In genomic region chr5:66697119-66697518, GRCm38 (mm10) we compare ENCODE assay signal across 9 mouse cellular contexts. TPM values are rescaled to one million over a fixed set of nuclear protein-coding genes. Genes with fewer than 3 reads are reported as not detected.
A peak's percentile ranks its signal among the peaks of the same experiment; 100 is the strongest.
DNase-seq lines count a peak whose midpoint lies in the region; ATAC-seq and TF ChIP-seq lines count a peak whose summit lies in the region.
"Had no signal": no experiment of that assay in that cellular context is flagged by ENCODE, and none has a peak within 500 bp of the region (broad histone marks: within the 10 kb centered on the region; RNA-seq: fewer than 3 reads in every experiment).

No protein-coding gene starts in this region.

- no peaks in the 10 kb centered on the region for H3K9me3 ChIP-seq in intestine, postnatal 0 days (ENCODE audit: control insufficient read depth)
- no peaks in the 10 kb centered on the region for H3K9me3 ChIP-seq in intestine, embryonic 16.5 days (ENCODE audit: control insufficient read depth, low read length)
- H3K9me3 ChIP-seq in embryonic facial prominence, embryonic 11.5 days (replicated peaks; ENCODE audit: control insufficient read depth, low read length), result no peaks in the 10 kb centered on the region
- H3K9me3 ChIP-seq: limb, embryonic 15.5 days had no signal

- no peak overlapping the region for H3K4me3 ChIP-seq in intestine, postnatal 0 days (ENCODE audit: low read depth, low read length)
- no peak overlapping the region for H3K4me3 ChIP-seq in intestine, embryonic 16.5 days (ENCODE audit: low read length)
- no peak overlapping the region for H3K4me3 ChIP-seq in embryonic facial prominence, embryonic 11.5 days (ENCODE audit: low read depth, low read length)
- H3K4me3 ChIP-seq: limb, embryonic 15.5 days had no signal

- no peaks in the 10 kb centered on the region for H3K27me3 ChIP-seq in intestine, postnatal 0 days (replicated peaks; ENCODE audit: control insufficient read depth, insufficient read depth, low read length)
- no peaks in the 10 kb centered on the region for H3K27me3 ChIP-seq in intestine, embryonic 16.5 days (replicated peaks; ENCODE audit: control insufficient read depth, insufficient read depth, low read length)
- H3K27me3 ChIP-seq in embryonic facial prominence, embryonic 11.5 days (ENCODE audit: control insufficient read depth, insufficient read depth, low read length), result no peaks in the 10 kb centered on the region
- H3K27me3 ChIP-seq: limb, embryonic 15.5 days had no signal

- peak; percentile 87 for TF ChIP-seq CTCF in intestine, postnatal 0 days (IDR thresholded peaks at IDR 0.05; ENCODE audit: low read depth)

- no peak for ATAC-seq in intestine, postnatal 0 days
- ATAC-seq in intestine, embryonic 16.5 days, result no peak
- no peak for ATAC-seq in embryonic facial prominence, embryonic 11.5 days (replicated peaks; ENCODE audit: insufficient number of reproducible peaks, low FRiP score, low TSS enrichment, low read depth)

- DNase-seq in CD8-positive naive resting alpha-beta T cell, adult 2 months (ENCODE audit: low read depth in 2 of 2, low spot score in 2 of 2), result peak; percentile 9 to 19
- peak; percentile 64 for DNase-seq in adrenal gland, postnatal 14 days
- DNase-seq in embryonic facial prominence, embryonic 11.5 days (ENCODE audit: low spot score), result peak; percentile 90
- DNase-seq in left cerebral cortex, postnatal 4 days, result peak; percentile 42
- peak; percentile 59 for DNase-seq in retina, adult 2 months (ENCODE audit: low read depth, low spot score)
- DNase-seq in spleen, adult 12 weeks (ENCODE audit: low spot score), result no peak

- no peaks in the 10 kb centered on the region for H3K36me3 ChIP-seq in intestine, postnatal 0 days (ENCODE audit: control insufficient read depth, insufficient read depth)
- no peaks in the 10 kb centered on the region for H3K36me3 ChIP-seq in intestine, embryonic 16.5 days (ENCODE audit: control insufficient read depth, insufficient read depth, low read length)
- no peaks in the 10 kb centered on the region for H3K36me3 ChIP-seq in embryonic facial prominence, embryonic 11.5 days (replicated peaks; ENCODE audit: control insufficient read depth, insufficient read depth, low read depth, low read length)
- H3K36me3 ChIP-seq: limb, embryonic 15.5 days had no signal

- H3K4me2 ChIP-seq in intestine, postnatal 0 days (replicated peaks; ENCODE audit: low read depth), result no peak overlapping the region
- H3K4me2 ChIP-seq in intestine, embryonic 16.5 days (ENCODE audit: low read depth, low read length), result no peak overlapping the region
- no peak overlapping the region for H3K4me2 ChIP-seq in embryonic facial prominence, embryonic 11.5 days (ENCODE audit: low read depth, low read length)
- H3K4me2 ChIP-seq: limb, embryonic 15.5 days had no signal

- H3K27ac ChIP-seq in intestine, postnatal 0 days (ENCODE audit: low read depth, low read length), result no peak overlapping the region
- no peak overlapping the region for H3K27ac ChIP-seq in intestine, embryonic 16.5 days (ENCODE audit: low read length)
- no peak overlapping the region for H3K27ac ChIP-seq in embryonic facial prominence, embryonic 11.5 days (replicated peaks; ENCODE audit: low read depth, low read length)
- H3K27ac ChIP-seq: limb, embryonic 15.5 days had no signal

- H3K9ac ChIP-seq in intestine, postnatal 0 days (ENCODE audit: low read depth, low read length), result no peak overlapping the region
- no peak overlapping the region for H3K9ac ChIP-seq in intestine, embryonic 16.5 days (ENCODE audit: low read depth, low read length)
- H3K9ac ChIP-seq in embryonic facial prominence, embryonic 11.5 days (replicated peaks; ENCODE audit: low read length), result no peak overlapping the region
- H3K9ac ChIP-seq: limb, embryonic 15.5 days had no signal

- no peaks in the 10 kb centered on the region for H3K4me1 ChIP-seq in intestine, postnatal 0 days (replicated peaks; ENCODE audit: control insufficient read depth, insufficient read depth, low read length)
- H3K4me1 ChIP-seq in intestine, embryonic 16.5 days (ENCODE audit: control insufficient read depth, insufficient read depth, low read length), result no peaks in the 10 kb centered on the region
- no peaks in the 10 kb centered on the region for H3K4me1 ChIP-seq in embryonic facial prominence, embryonic 11.5 days (ENCODE audit: control insufficient read depth, insufficient read depth, low read length)

- intact Hi-C loops in left cerebral cortex, postnatal 4 days (cut with DNase I), result no loop called here

RNA-seq across cellular contexts. Expression of gene Uchl1, which starts 21.2 kb away (rescaled TPM):
- polyA plus RNA-seq in intestine, postnatal 0 days (2015; fragmentation: Nextera tagmentation; extraction: Ambion mirVana), result 70.3 and 73.4 TPM in 2 replicates
- 75.0 and 89.7 TPM in 2 replicates for polyA plus RNA-seq in intestine, embryonic 16.5 days (2015; fragmentation: Nextera tagmentation; extraction: Ambion mirVana)
- total RNA-seq in adrenal gland, postnatal 14 days (2021), result 72.4 and 110 TPM in 2 replicates
- polyA plus RNA-seq in embryonic facial prominence, embryonic 11.5 days (2014; fragmentation: Nextera tagmentation; extraction: Ambion mirVana), result 181 and 212 TPM in 2 replicates
- 1,000 to 10,000 TPM; 1,371 to 1,423 TPM for total RNA-seq in left cerebral cortex, postnatal 4 days (2021)

RNA-seq across cellular contexts. Expression of gene Limch1, which starts 48.5 kb away (rescaled TPM):
- 6.7 and 7.7 TPM in 2 replicates for polyA plus RNA-seq in intestine, postnatal 0 days (2015; fragmentation: Nextera tagmentation; extraction: Ambion mirVana)
- 7.5 and 8.5 TPM in 2 replicates for polyA plus RNA-seq in intestine, embryonic 16.5 days (2015; fragmentation: Nextera tagmentation; extraction: Ambion mirVana)
- 90.6 and 96.8 TPM in 2 replicates for total RNA-seq in adrenal gland, postnatal 14 days (2021)
- 69.3 and 73.0 TPM in 2 replicates for polyA plus RNA-seq in embryonic facial prominence, embryonic 11.5 days (2014; fragmentation: Nextera tagmentation; extraction: Ambion mirVana)
- 100 to 1,000 TPM; 203 to 223 TPM for total RNA-seq in left cerebral cortex, postnatal 4 days (2021)
